Mouse (Mus musculus) CH12.LX (cell line): ENCODE measurements at regions not wholly inside any gene's neighbourhood (a gene's known extent, or its start where the extent isn't known, plus 50 kb on each side); places are given as distances from the start of the nearest gene placed in this dataset.

Experiments
- BHLHE40 ChIP-seq: IDR thresholded peaks from 2 replicates; pipeline ENCODE4 v1.6.1; 2011; ENCODE audit warnings: mild to moderate bottlenecking, low read depth, low read length, improper control_type of control experiment
- CHD1 ChIP-seq: IDR thresholded peaks from 2 replicates; pipeline ENCODE4 v1.6.1; 2012; ENCODE audit warnings: low read depth, low read length, improper control_type of control experiment, inconsistent platforms
- GABPA ChIP-seq: IDR thresholded peaks from 2 replicates; pipeline ENCODE4 v1.6.1; 2012; ENCODE audit warnings: low read depth, low read length, improper control_type of control experiment, inconsistent platforms; ENCODE audit not compliant: insufficient replicate concordance
- IRF4 ChIP-seq: IDR thresholded peaks from 2 replicates; pipeline ENCODE4 v1.6.1; 2014; ENCODE audit warnings: low read depth, mild to moderate bottlenecking, inconsistent platforms, low read length, improper control_type of control experiment
- MAFK ChIP-seq: IDR thresholded peaks from 2 replicates; pipeline ENCODE4 v1.6.1; 2011; ENCODE audit warnings: low read length, improper control_type of control experiment; ENCODE audit not compliant: insufficient replicate concordance
- MEF2A ChIP-seq: IDR thresholded peaks from 2 replicates; pipeline ENCODE4 v1.6.1; 2014; ENCODE audit warnings: low read depth, mild to moderate bottlenecking, inconsistent platforms, low read length, improper control_type of control experiment, borderline replicate concordance
- MYC ChIP-seq: IDR thresholded peaks from 2 replicates; pipeline ENCODE4 v1.6.1; 2011; ENCODE audit warnings: low read depth, mild to moderate bottlenecking, improper control_type of control experiment, low read length
- NELFE ChIP-seq: IDR thresholded peaks from 2 replicates; pipeline ENCODE4 v1.6.1; 2011; ENCODE audit warnings: low read depth, low read length, improper control_type of control experiment
- PAX5 ChIP-seq: IDR thresholded peaks from 2 replicates; pipeline ENCODE4 v1.6.1; 2012; ENCODE audit warnings: low read length, inconsistent platforms, mixed read lengths
- RCOR1 ChIP-seq: conservative IDR thresholded peaks from 2 replicates; pipeline ENCODE4 v1.6.1; 2012; ENCODE audit warnings: low read depth, mild to moderate bottlenecking, inconsistent platforms, low read length, improper control_type of control experiment
- SIN3A ChIP-seq: IDR thresholded peaks from 2 replicates; pipeline ENCODE4 v1.6.1; 2012; ENCODE audit warnings: low read length, improper control_type of control experiment, inconsistent platforms
- SMC3 ChIP-seq: IDR thresholded peaks from 2 replicates; pipeline ENCODE4 v1.6.1; 2011; ENCODE audit warnings: low read depth, low read length, improper control_type of control experiment
- USF2 ChIP-seq: conservative IDR thresholded peaks from 2 replicates; pipeline ENCODE4 v1.6.1; 2011; ENCODE audit warnings: low read depth, low read length, improper control_type of control experiment
- ZC3H11A ChIP-seq: IDR thresholded peaks from 2 replicates; pipeline ENCODE4 v1.6.1; 2012; ENCODE audit warnings: low read depth, mild to moderate bottlenecking, inconsistent platforms, low read length, improper control_type of control experiment
- ZKSCAN1 ChIP-seq: IDR thresholded peaks from 2 replicates; pipeline ENCODE4 v1.6.1; 2012; ENCODE audit warnings: low read depth, inconsistent platforms, low read length, improper control_type of control experiment, borderline replicate concordance
- ZNF384 ChIP-seq: IDR thresholded peaks from 2 replicates; pipeline ENCODE4 v1.6.1; 2012; ENCODE audit warnings: low read depth, low read length, improper control_type of control experiment, inconsistent platforms

- TF ChIP-seq MEF2A (peak; percentile 70), PAX5 (no peak), MYC (no peak), USF2 (no peak), SMC3 (no peak), ZKSCAN1 (no peak), CHD1 (no peak), IRF4 (peak; percentile 80), GABPA (no peak), RCOR1 (no peak), ZC3H11A (no peak), NELFE (no peak), SIN3A (no peak), MAFK (0 out of 2 replicates have a peak, but pooled peaks have one; percentile 15), ZNF384 (no peak), BHLHE40 (no peak)
Measured at GRCm38 (mm10) chr19:60284901-60285300, 58.4 kb upstream of the Fam204a start (continued).
